Mouse (Mus musculus) cortical plate, adult 2 months (tissue): ENCODE results near the gene Zfp985.
"Not testable (repeated sequence)": the region's sequence is repeated elsewhere in the genome, so short reads cannot be mapped to it uniquely, and the experiment has no call there.

Source experiments
- CTCF ChIP-seq: fragments of 200-500 bp; IDR thresholded peaks from 2 replicates; pipeline ENCODE4 v1.5.1; 2011; ENCODE audit warnings: mild to moderate bottlenecking, control low read depth, low read length; ENCODE audit not compliant: insufficient read depth; ENCODE audit errors: extremely low read depth
- POLR2A ChIP-seq: fragments of 200-500 bp; IDR thresholded peaks from 2 replicates; pipeline ENCODE4 v1.6.1; 2011; ENCODE audit warnings: mild to moderate bottlenecking, low read length, control low read depth; ENCODE audit not compliant: insufficient read depth; ENCODE audit errors: extremely low read depth

- TF ChIP-seq CTCF, POLR2A: not testable (repeated sequence)
Observed at GRCm38 (mm10) chr4:147571156-147571555, 18.1 kb downstream of the Zfp985 start.
